Mouse (Mus musculus) intestine, embryonic 15.5 days (tissue): ENCODE data around the gene Trappc2. TPM values are rescaled to one million over a fixed set of nuclear protein-coding genes. Genes with fewer than 3 reads are reported as not detected.
A peak's percentile ranks its signal among the peaks of the same experiment; 100 is the strongest.

ENCODE experiments used
- ATAC-seq: fragments of 200-750 bp; cut with Nextera tagmentation; 2 replicates; pipeline ENCODE4 v1.8.0; 2017; ENCODE audit warnings: moderate TSS enrichment, moderate library complexity
- H3K27ac ChIP-seq: fragments of 300-500 bp; sonication (generic); 2 replicates; pipeline ENCODE4 v1.5.1; 2015; ENCODE audit warnings: mild to moderate bottlenecking, inconsistent platforms
- H3K27me3 ChIP-seq: fragments of 300-500 bp; sonication (generic); replicated peaks from 2 replicates; pipeline ENCODE4 v1.6.1; 2015; ENCODE audit warnings: inconsistent platforms
- H3K36me3 ChIP-seq: fragments of 300-500 bp; sonication (generic); 2 replicates; pipeline ENCODE4 v1.6.1; 2015; ENCODE audit warnings: inconsistent platforms
- H3K4me1 ChIP-seq: fragments of 300-500 bp; sonication (generic); replicated peaks from 2 replicates; pipeline ENCODE4 v1.6.1; 2015; ENCODE audit warnings: inconsistent platforms
- H3K4me2 ChIP-seq: fragments of 300-500 bp; sonication (generic); replicated peaks from 2 replicates; pipeline ENCODE4 v1.6.1; 2015; ENCODE audit warnings: mild to moderate bottlenecking, inconsistent platforms
- H3K4me3 ChIP-seq: fragments of 300-500 bp; sonication (generic); replicated peaks from 2 replicates; pipeline ENCODE4 v1.5.1; 2015; ENCODE audit warnings: inconsistent platforms
- H3K9ac ChIP-seq: fragments of 300-500 bp; sonication (generic); 2 replicates; pipeline ENCODE4 v1.6.1; 2015; ENCODE audit warnings: inconsistent platforms
- H3K9me3 ChIP-seq: fragments of 300-500 bp; sonication (generic); 2 replicates; pipeline ENCODE4 v1.6.1; 2016; ENCODE audit warnings: inconsistent platforms
- WGBS: fragments of 180-500 bp; shearing (Covaris S2); methylation state at CpG from one replicate; pipeline ENCODE4 v1.1.7; 2015; 5-methylcytosine and 5-hydroxymethylcytosine counted together
- polyA plus RNA-seq: library from polyadenylated mRNA; unstranded; fragments of >200 nt; fragmentation: Nextera tagmentation; extraction: Ambion mirVana; gene quantifications from 2 replicates; pipeline ENCODE4 v1.2.1, GENCODE M21; 2015

Trappc2 gene
- polyA plus RNA-seq, 1 experiment from 2014 or later = 25.4 TPM

DNA sequence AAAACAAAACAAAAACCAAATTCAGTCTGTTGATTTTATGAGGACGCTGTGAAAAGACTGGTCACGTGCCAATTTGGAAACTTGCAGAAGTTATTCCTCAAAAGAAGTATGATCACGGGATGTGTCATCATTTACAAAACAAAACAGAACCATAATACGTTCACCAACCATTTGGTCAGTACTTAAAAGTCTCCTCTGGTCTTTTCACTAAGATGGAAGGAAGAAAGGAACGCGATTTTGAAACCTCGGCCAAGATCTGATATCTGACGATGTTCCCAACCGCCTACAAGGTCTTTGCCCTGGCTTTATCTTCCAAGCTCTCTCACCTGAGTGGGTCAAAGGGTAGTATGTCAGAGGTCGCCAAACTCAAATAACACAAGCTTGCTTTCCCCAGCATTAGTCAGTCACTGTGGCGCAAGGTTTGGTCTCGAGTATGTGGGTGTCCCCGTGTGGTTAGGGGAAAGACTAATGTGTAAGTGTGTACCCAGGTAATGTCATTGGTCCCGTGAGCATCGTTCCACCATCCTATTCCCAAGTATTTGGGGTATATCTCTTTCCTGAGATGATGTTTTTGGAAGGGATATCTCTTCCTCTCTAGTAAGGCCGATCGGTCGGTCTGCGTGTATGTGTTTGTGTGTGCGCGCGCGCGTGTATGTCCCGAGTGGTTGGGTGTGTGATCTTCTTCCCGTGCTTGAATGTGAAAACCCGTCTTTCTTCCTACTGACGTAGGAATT lies 38.4 kb downstream of the Trappc2 start:
- peak; percentile 55 for ATAC-seq
- H3K27ac ChIP-seq = peak overlapping the region; percentile 75
- peak overlapping the region; percentile 53 for H3K4me2 ChIP-seq
- peak overlapping the region; percentile 64 for H3K9ac ChIP-seq
- no peaks in the 10 kb centered on the region for H3K36me3 ChIP-seq
- H3K27me3 ChIP-seq = no peaks in the 10 kb centered on the region
- no peaks in the 10 kb centered on the region for H3K9me3 ChIP-seq
- H3K4me1 ChIP-seq = no peaks in the 10 kb centered on the region
- peak overlapping the region; percentile 54 for H3K4me3 ChIP-seq
- 20% methylated on average over 28 of the region's 28 CpGs for WGBS

DNA sequence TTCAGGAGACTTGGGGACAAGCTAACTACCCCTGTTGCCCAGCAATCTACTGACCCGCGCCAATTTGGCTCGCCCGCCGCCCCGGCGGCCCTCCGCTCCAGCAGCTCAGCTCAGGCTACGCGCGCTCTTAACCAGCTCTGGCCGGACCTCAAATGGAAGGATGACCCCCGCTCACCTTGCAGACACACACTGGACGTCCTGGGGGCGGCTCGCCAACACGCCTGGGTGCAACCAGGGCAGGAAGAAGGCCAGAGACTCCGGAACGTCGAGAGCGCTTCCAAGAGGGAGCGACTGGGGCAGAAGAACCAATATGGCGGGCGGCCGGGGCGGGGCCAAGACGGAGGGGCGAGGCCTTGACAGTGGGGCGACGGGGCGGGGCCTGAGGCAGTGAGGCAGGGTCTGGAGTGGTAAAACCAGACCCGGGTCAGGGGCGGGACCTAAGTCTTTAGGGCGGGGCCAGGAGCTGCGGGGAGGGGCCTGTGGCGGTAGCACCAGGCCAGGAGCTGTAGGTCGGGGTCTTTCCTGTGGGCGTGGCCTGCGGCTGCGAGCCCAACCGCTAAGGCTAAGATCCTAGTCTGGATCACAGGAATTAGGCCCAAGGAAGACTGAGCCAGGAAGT lies 39.1 kb downstream of the Trappc2 start, which contains the start of gene Rab9:
TSS of gene Rab9 (minus strand) at position 503 of the 619 bp plus-strand sequence.
- Histone ChIP-seq H3K4me2 (peak within 1 kb of the TSS; percentile 53), H3K27ac (peak within 1 kb of the TSS; percentile 75), H3K36me3 (no peaks in the 10 kb centered on the region), H3K9me3 (no peaks in the 10 kb centered on the region), H3K9ac (peak within 1 kb of the TSS; percentile 64), H3K4me3 (peak within 1 kb of the TSS; percentile 54), H3K27me3 (no peaks in the 10 kb centered on the region), H3K4me1 (no peaks in the 10 kb centered on the region)
- peak; percentile 98 for ATAC-seq
- WGBS = 19% methylated on average over 40 of the region's 41 CpGs

DNA sequence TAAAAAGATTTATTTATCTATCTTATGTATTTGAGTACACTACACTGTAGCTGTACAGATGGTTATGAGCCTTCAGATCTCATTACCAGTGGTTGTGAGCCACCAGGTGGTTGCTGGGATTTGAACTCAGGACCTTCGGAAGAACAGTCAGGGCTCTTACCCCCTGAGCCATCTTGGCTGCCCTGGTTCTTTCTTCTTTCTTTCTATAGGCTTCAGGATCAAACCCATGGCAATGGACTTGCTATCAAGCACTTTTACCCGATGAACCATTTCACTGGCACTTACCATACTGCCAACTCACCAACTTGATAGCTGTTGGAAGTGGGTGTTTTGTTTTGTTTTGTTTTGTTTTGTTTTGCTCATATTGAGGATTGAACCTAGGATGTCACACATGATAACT lies 54.7 kb downstream of the Trappc2 start:
- no peak overlapping the region for H3K4me2 ChIP-seq
- 94% methylated on average over 2 of the region's 2 CpGs for WGBS
- H3K36me3 ChIP-seq = no peaks in the 10 kb centered on the region
- ATAC-seq = no peak
- H3K27ac ChIP-seq = no peak overlapping the region
- no peaks in the 10 kb centered on the region for H3K9me3 ChIP-seq
- H3K27me3 ChIP-seq = no peaks in the 10 kb centered on the region
- no peak overlapping the region for H3K4me3 ChIP-seq
- no peak overlapping the region for H3K9ac ChIP-seq
- no peaks in the 10 kb centered on the region for H3K4me1 ChIP-seq

DNA sequence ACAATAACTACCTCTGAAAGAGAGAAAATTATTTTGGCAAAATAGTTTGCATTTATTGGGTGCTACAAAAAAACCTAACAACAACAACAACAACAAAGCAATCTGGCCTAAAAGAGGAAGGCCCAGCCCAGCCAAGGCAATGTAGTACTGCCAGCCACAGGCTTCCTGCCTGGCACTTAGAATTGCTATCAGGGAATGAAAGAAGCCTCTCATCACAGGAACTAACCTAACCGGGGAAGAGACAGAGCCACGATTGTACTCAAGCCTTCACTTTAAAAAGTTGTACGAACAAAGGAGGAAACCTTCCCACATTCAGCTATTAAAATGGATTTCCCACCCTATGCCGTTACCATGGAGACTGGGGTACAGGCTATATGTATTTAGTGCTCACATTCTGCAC lies 57.4 kb downstream of the Trappc2 start:
- H3K27me3 ChIP-seq = no peaks in the 10 kb centered on the region
- H3K36me3 ChIP-seq = no peaks in the 10 kb centered on the region
- H3K4me1 ChIP-seq = no peaks in the 10 kb centered on the region
- H3K27ac ChIP-seq = no peak overlapping the region
- no peak for ATAC-seq
- WGBS = 73% methylated on average over 4 of the region's 4 CpGs
- no peak overlapping the region for H3K9ac ChIP-seq
- H3K4me2 ChIP-seq = no peak overlapping the region
- no peak overlapping the region for H3K4me3 ChIP-seq
- no peaks in the 10 kb centered on the region for H3K9me3 ChIP-seq

DNA sequence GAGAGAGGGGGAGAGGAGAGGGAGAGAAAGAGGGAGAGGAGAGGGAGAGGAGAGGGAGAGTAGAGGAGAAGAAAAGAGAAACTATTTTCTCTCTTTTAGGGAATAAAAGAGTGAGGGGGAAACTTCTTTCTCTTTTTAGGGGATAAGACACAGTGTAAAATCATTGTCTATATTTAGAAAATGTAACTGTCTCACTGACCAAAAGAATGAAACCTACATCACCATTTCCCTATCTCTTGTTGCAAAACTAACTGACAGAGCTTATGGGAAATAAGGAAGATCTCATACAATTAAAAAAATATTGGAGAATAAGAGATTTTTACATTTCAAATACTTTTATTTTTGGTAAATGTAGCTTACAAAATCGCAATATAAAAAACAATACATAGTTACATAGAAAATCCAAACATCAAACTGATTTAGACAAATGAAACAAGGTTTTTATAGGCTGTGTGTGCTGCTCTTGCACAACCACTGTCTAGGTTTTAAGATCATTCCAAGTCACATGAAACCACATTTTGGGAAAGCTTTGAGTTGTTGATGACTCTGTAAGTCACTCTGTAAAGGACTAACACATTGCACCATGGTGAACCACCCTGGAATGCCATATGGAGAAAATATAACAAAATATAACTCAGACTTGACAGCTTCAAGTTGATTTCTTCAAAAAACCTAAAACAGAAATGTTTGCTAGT lies 59.3 kb downstream of the Trappc2 start:
- Histone ChIP-seq H3K36me3 (no peaks in the 10 kb centered on the region), H3K4me3 (no peak overlapping the region), H3K4me1 (no peaks in the 10 kb centered on the region), H3K4me2 (no peak overlapping the region), H3K9ac (no peak overlapping the region), H3K27ac (no peak overlapping the region), H3K27me3 (no peaks in the 10 kb centered on the region), H3K9me3 (no peaks in the 10 kb centered on the region)
- no peak for ATAC-seq
- 84% methylated on average over 1 of the region's 1 CpGs for WGBS

Other genes with a start within 250 kb of the Trappc2 start
- gene Gpm6b, start 201.7 kb upstream of the Trappc2 start, polyA plus RNA-seq = 22.6 and 23.1 TPM in 2 replicates
- 4.8 and 5.8 TPM in 2 replicates for gene Ofd1, start 130 bp downstream of the Trappc2 start, polyA plus RNA-seq
- gene Rab9, start 39.3 kb downstream of the Trappc2 start, polyA plus RNA-seq = 61.0 and 67.4 TPM in 2 replicates
- gene Tceanc, start 78.0 kb downstream of the Trappc2 start, polyA plus RNA-seq = 5.5 and 5.9 TPM in 2 replicates
- 5.2 and 5.3 TPM in 2 replicates for gene Egfl6, start 145.1 kb downstream of the Trappc2 start, polyA plus RNA-seq